Mouse (Mus musculus): Measurements from ENCODE around the gene Ffar1. TPM values are rescaled to one million over a fixed set of nuclear protein-coding genes. Genes with fewer than 3 reads are reported as not detected.

Ffar1 gene
- polyA plus RNA-seq, 1 experiment from 2014 or later = not detected

GRCm38 (mm10) chr7:30823675-30824074 lies 37.7 kb downstream of the Ffar1 start, which contains the start of gene Ffar2:
Gene Ffar2, minus strand, starts transcription at chr7:30823775.
- Histone ChIP-seq H3K9me3 (no peaks in the 10 kb centered on the region), H3K27ac (no peak within 1 kb of the TSS), H3K36me3 (no peaks in the 10 kb centered on the region), H3K27me3 (no peaks in the 10 kb centered on the region), H3K4me3 (no peak within 1 kb of the TSS), H3K4me2 (no peak within 1 kb of the TSS), H3K9ac (no peak within 1 kb of the TSS), H3K4me1 (peaks cover 13% of the 10 kb centered on the region)
- 79% methylated on average over 18 of the region's 18 CpGs for WGBS
- ATAC-seq (ENCODE audit: borderline replicate concordance, extremely low read depth, low FRiP score, low TSS enrichment) = no peak

DNA sequence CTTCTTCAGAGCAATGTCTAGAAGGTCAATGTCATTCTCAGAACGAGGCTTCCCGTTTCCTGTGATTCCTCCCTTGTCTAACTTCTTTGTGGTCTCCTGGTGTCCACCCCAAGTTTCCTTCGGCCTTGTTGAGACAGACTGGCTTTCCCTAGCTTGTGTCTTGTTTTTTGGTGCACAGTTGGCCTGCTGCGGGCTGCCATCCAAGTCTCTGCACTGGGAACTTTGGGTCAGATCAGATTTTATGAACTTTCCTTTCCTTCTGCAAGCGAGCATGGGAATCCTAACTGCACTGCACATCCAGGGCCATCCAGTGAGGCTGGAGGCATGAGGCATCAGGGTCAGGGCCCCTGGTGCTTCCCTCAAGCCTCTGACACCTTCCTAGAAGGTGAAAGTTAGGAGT lies 39.8 kb downstream of the Ffar1 start:
- Histone ChIP-seq H3K27ac (no peak overlapping the region), H3K4me3 (no peak overlapping the region)

GRCm38 (mm10) chr7:30820854-30821445 lies 40.4 kb downstream of the Ffar1 start:
- no peak overlapping the region for H3K27ac ChIP-seq
- no peaks in the 10 kb centered on the region for H3K9me3 ChIP-seq
- no peak for ATAC-seq (ENCODE audit: borderline replicate concordance, extremely low read depth, low FRiP score, low TSS enrichment)
- peaks cover 13% of the 10 kb centered on the region for H3K4me1 ChIP-seq
- no peak overlapping the region for H3K9ac ChIP-seq
- no peaks in the 10 kb centered on the region for H3K27me3 ChIP-seq
- WGBS = 45% methylated on average over 7 of the region's 7 CpGs
- no peak overlapping the region for H3K4me2 ChIP-seq
- no peak overlapping the region for H3K4me3 ChIP-seq
- no peaks in the 10 kb centered on the region for H3K36me3 ChIP-seq

More for the DNA sequence above, 39.8 kb downstream of the Ffar1 start:
- H3K9me3 ChIP-seq = no peaks in the 10 kb centered on the region
- H3K4me1 ChIP-seq = peaks cover 13% of the 10 kb centered on the region
- 55% methylated on average over 5 of the region's 5 CpGs for WGBS
- no peak overlapping the region for H3K4me2 ChIP-seq
- H3K36me3 ChIP-seq = no peaks in the 10 kb centered on the region
- H3K9ac ChIP-seq = no peak overlapping the region
- ATAC-seq (ENCODE audit: borderline replicate concordance, extremely low read depth, low FRiP score, low TSS enrichment) = no peak
- H3K27me3 ChIP-seq = no peaks in the 10 kb centered on the region

DNA sequence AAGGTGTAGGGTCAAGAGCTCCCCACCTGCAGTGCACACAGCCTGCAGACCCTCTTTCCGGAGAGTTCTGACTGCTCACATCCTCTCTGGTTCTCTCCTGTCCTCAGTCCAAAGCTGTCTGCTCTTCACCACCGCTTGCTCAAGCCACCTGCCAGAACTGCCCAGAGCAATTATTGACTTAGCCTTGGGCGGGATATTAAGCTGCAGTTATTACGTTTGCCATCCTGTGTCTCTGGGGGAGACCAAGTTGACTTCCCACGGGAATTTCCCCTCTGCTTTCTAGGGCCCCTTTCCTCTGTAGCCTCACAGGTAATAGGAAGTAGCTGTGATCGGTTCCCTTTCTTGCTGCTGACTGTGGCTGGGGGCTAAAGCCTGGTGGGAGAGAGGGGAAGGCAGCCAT lies 41.2 kb downstream of the Ffar1 start:
- 42% methylated on average over 6 of the region's 6 CpGs for WGBS
- ATAC-seq (ENCODE audit: borderline replicate concordance, extremely low read depth, low FRiP score, low TSS enrichment) = no peak
- Histone ChIP-seq H3K36me3 (no peaks in the 10 kb centered on the region), H3K4me3 (no peak overlapping the region), H3K9me3 (no peaks in the 10 kb centered on the region), H3K27ac (no peak overlapping the region), H3K9ac (no peak overlapping the region), H3K4me1 (peaks cover 13% of the 10 kb centered on the region), H3K4me2 (no peak overlapping the region), H3K27me3 (no peaks in the 10 kb centered on the region)

DNA sequence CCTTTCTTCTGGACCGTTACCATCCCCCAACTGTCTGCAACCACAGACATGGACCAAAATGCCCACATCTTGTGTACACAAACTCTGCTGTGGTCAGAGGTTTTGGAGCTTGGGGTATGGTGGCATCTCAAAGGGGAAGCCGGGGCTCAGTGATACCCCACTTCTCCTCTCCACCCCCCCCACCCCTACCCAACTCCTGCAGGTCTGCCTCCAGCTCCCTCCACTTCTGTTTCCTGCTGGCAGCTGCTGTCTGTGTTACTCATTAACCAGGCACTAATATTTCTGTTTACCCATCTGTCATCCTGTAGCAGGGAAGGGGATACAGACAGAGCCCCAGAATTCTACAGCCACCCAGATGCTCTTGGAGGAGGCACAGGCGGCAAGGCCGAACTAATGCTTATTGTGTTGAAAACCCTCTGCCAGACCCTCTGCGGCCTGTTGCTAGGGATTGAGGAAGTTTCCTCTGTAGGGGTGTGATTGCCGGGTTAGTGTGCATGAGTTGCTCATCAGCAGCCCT lies 49.0 kb downstream of the Ffar1 start:
- 0 out of 2 replicates have a peak overlapping the region, but pooled peaks have one; percentile 2 for H3K27ac ChIP-seq

GRCm38 (mm10) chr7:30811757-30812290 lies 49.5 kb downstream of the Ffar1 start:
- Histone ChIP-seq H3K36me3 (no peaks in the 10 kb centered on the region), H3K4me3 (no peak overlapping the region), H3K27ac (no peak overlapping the region), H3K9ac (no peak overlapping the region), H3K4me1 (no peaks in the 10 kb centered on the region), H3K4me2 (no peak overlapping the region), H3K9me3 (no peaks in the 10 kb centered on the region), H3K27me3 (no peaks in the 10 kb centered on the region)
- no peak for ATAC-seq (ENCODE audit: borderline replicate concordance, extremely low read depth, low FRiP score, low TSS enrichment)
- WGBS = 36% methylated on average over 9 of the region's 9 CpGs

More for the DNA sequence above, 49.0 kb downstream of the Ffar1 start:
- H3K36me3 ChIP-seq = no peaks in the 10 kb centered on the region
- no peaks in the 10 kb centered on the region for H3K27me3 ChIP-seq
- no peak for ATAC-seq (ENCODE audit: borderline replicate concordance, extremely low read depth, low FRiP score, low TSS enrichment)
- no peaks in the 10 kb centered on the region for H3K4me1 ChIP-seq
- WGBS = 55% methylated on average over 6 of the region's 6 CpGs
- no peak overlapping the region for H3K4me3 ChIP-seq
- H3K4me2 ChIP-seq = no peak overlapping the region
- H3K9me3 ChIP-seq = no peaks in the 10 kb centered on the region
- H3K9ac ChIP-seq = no peak overlapping the region

GRCm38 (mm10) chr7:30810319-30810718 lies 51.0 kb downstream of the Ffar1 start:
- Histone ChIP-seq H3K27me3 (no peaks in the 10 kb centered on the region), H3K4me2 (no peak overlapping the region), H3K4me3 (no peak overlapping the region), H3K9ac (no peak overlapping the region), H3K36me3 (no peaks in the 10 kb centered on the region), H3K9me3 (no peaks in the 10 kb centered on the region), H3K4me1 (no peaks in the 10 kb centered on the region), H3K27ac (no peak overlapping the region)
- 55% methylated on average over 6 of the region's 6 CpGs for WGBS
- ATAC-seq (ENCODE audit: borderline replicate concordance, extremely low read depth, low FRiP score, low TSS enrichment) = no peak

Other genes with a start within 250 kb of the Ffar1 start
- 0.88 and 1.4 TPM in 2 replicates for gene Upk1a, start 248.7 kb downstream of the Ffar1 start, polyA plus RNA-seq (2015; fragmentation: Nextera tagmentation; extraction: Ambion mirVana)
- 867 and 890 TPM in 2 replicates for gene Cox6b1, start 235.4 kb downstream of the Ffar1 start, polyA plus RNA-seq (2015; fragmentation: Nextera tagmentation; extraction: Ambion mirVana)
- not detected in 2 replicates for gene Etv2, start 225.7 kb downstream of the Ffar1 start, polyA plus RNA-seq (2015; fragmentation: Nextera tagmentation; extraction: Ambion mirVana)
- 126 and 130 TPM in 2 replicates for gene Rbm42, start 211.2 kb downstream of the Ffar1 start, polyA plus RNA-seq (2015; fragmentation: Nextera tagmentation; extraction: Ambion mirVana)
- gene Haus5, start 196.6 kb downstream of the Ffar1 start, polyA plus RNA-seq (2015; fragmentation: Nextera tagmentation; extraction: Ambion mirVana) = 61.9 and 62.6 TPM in 2 replicates
- gene Pmis2, start 190.0 kb downstream of the Ffar1 start, polyA plus RNA-seq (2015; fragmentation: Nextera tagmentation; extraction: Ambion mirVana) = not detected in 2 replicates
- 0.96 TPM in 1 of 2 replicates, not detected in the other for gene 2200002J24Rik, start 162.6 kb downstream of the Ffar1 start, polyA plus RNA-seq (2015; fragmentation: Nextera tagmentation; extraction: Ambion mirVana)
- gene Atp4a, start 149.4 kb downstream of the Ffar1 start, polyA plus RNA-seq (2015; fragmentation: Nextera tagmentation; extraction: Ambion mirVana) = 0.40 and 0.41 TPM in 2 replicates
- gene Tmem147, start 132.0 kb downstream of the Ffar1 start, polyA plus RNA-seq (2015; fragmentation: Nextera tagmentation; extraction: Ambion mirVana) = 153 and 159 TPM in 2 replicates
- gene Gapdhs, start 117.9 kb downstream of the Ffar1 start, polyA plus RNA-seq (2015; fragmentation: Nextera tagmentation; extraction: Ambion mirVana) = 0.19 and 0.46 TPM in 2 replicates
- gene Sbsn, start 110.1 kb downstream of the Ffar1 start, polyA plus RNA-seq (2015; fragmentation: Nextera tagmentation; extraction: Ambion mirVana) = 1.4 and 1.8 TPM in 2 replicates
- gene Dmkn, start 97.8 kb downstream of the Ffar1 start, polyA plus RNA-seq (2015; fragmentation: Nextera tagmentation; extraction: Ambion mirVana) = 5.4 and 5.9 TPM in 2 replicates
- 2.4 and 5.1 TPM in 2 replicates for gene Krtdap, start 73.7 kb downstream of the Ffar1 start, polyA plus RNA-seq (2015; fragmentation: Nextera tagmentation; extraction: Ambion mirVana)
- 0.38 and 0.46 TPM in 2 replicates for gene Ffar2, start 37.8 kb downstream of the Ffar1 start, polyA plus RNA-seq (2015; fragmentation: Nextera tagmentation; extraction: Ambion mirVana)
- gene Ffar3, start 5.4 kb downstream of the Ffar1 start, polyA plus RNA-seq (2015; fragmentation: Nextera tagmentation; extraction: Ambion mirVana) = not detected in 2 replicates
- gene Cd22, start 18.8 kb upstream of the Ffar1 start, polyA plus RNA-seq (2015; fragmentation: Nextera tagmentation; extraction: Ambion mirVana) = 0.05 TPM in 1 of 2 replicates, not detected in the other
- 0.32 and 0.34 TPM in 2 replicates for gene Mag, start 53.3 kb upstream of the Ffar1 start, polyA plus RNA-seq (2015; fragmentation: Nextera tagmentation; extraction: Ambion mirVana)
- not detected in 2 replicates for gene Hamp2, start 63.1 kb upstream of the Ffar1 start, polyA plus RNA-seq (2015; fragmentation: Nextera tagmentation; extraction: Ambion mirVana)
- gene Hamp, start 82.5 kb upstream of the Ffar1 start, polyA plus RNA-seq (2015; fragmentation: Nextera tagmentation; extraction: Ambion mirVana) = 0.78 TPM in 1 of 2 replicates, not detected in the other
- 25.6 and 27.5 TPM in 2 replicates for gene Usf2, start 95.2 kb upstream of the Ffar1 start, polyA plus RNA-seq (2015; fragmentation: Nextera tagmentation; extraction: Ambion mirVana)
- 80.6 and 89.1 TPM in 2 replicates for gene Lsr, start 111.9 kb upstream of the Ffar1 start, polyA plus RNA-seq (2015; fragmentation: Nextera tagmentation; extraction: Ambion mirVana)
- 6.3 TPM in 2 replicates for gene Fam187b, start 112.2 kb upstream of the Ffar1 start, polyA plus RNA-seq (2015; fragmentation: Nextera tagmentation; extraction: Ambion mirVana)
- 50.1 TPM in 2 replicates for gene Fxyd5, start 180.9 kb upstream of the Ffar1 start, polyA plus RNA-seq (2015; fragmentation: Nextera tagmentation; extraction: Ambion mirVana)
- 5.2 and 5.3 TPM in 2 replicates for gene Fxyd7, start 189.9 kb upstream of the Ffar1 start, polyA plus RNA-seq (2015; fragmentation: Nextera tagmentation; extraction: Ambion mirVana)
- gene Fxyd1, start 195.6 kb upstream of the Ffar1 start, polyA plus RNA-seq (2015; fragmentation: Nextera tagmentation; extraction: Ambion mirVana) = 82.5 and 86.9 TPM in 2 replicates
- 0.21 and 0.35 TPM in 2 replicates for gene Lgi4, start 197.8 kb upstream of the Ffar1 start, polyA plus RNA-seq (2015; fragmentation: Nextera tagmentation; extraction: Ambion mirVana)
- 50.1 and 54.3 TPM in 2 replicates for gene Fxyd3, start 215.1 kb upstream of the Ffar1 start, polyA plus RNA-seq (2015; fragmentation: Nextera tagmentation; extraction: Ambion mirVana)